ENCODE assay signal across 8 mouse cellular contexts in the genomic region with DNA sequence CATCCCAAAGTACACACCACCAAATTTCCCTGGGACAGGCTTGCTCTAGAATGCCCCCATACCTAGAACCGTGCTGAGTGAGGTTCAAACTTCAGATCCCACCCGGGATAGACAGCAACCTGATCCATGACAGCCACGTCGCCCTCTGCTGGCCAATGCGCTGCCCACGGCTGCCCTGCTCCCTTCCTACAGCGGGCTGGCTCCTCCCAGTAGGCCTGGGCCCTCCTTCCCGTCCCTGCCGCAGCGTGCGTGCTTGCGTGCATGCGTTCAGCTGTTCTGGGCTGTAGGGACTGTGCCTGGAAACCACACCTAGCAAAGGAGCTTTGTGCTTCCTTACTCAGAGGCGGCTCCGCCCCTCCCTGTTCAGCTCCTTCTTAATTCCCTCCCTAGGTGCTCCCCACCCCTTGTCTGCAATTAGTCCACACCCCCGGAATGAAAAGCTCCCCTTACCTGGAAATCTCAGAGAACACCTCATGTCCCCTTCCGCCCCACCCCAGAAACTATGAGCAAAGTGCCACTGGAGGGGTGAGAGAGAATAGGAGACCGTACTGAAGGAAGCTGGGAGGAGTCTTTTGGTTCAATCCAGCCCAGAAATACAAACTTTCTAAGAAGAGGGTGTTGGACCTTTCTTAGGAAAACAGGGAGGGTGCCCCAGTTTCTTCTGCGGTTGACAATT. TPM values are rescaled to one million over a fixed set of nuclear protein-coding genes. Genes with fewer than 3 reads are reported as not detected.
A peak's percentile ranks its signal among the peaks of the same experiment; 100 is the strongest.
DNase-seq lines count a peak whose midpoint lies in the region; ATAC-seq and TF ChIP-seq lines count a peak whose summit lies in the region.

No protein-coding gene starts in this region.

- no peaks in the 10 kb centered on the region for H3K36me3 ChIP-seq in ES-Bruce4 (ENCODE audit: control insufficient read depth, insufficient read depth, low read length, poor library complexity, severe bottlenecking)
- no peaks in the 10 kb centered on the region for H3K36me3 ChIP-seq in forebrain, embryonic 13.5 days (ENCODE audit: poor library complexity, severe bottlenecking)
- no peaks in the 10 kb centered on the region for H3K36me3 ChIP-seq in liver, embryonic 16.5 days (ENCODE audit: control insufficient read depth, insufficient read depth)
- H3K36me3 ChIP-seq in neural tube, embryonic 12.5 days = no peaks in the 10 kb centered on the region
- no peaks in the 10 kb centered on the region; the same call in 1 of the 2 replicates for H3K36me3 ChIP-seq in stomach, postnatal 0 days (ENCODE audit: control insufficient read depth, insufficient read depth, low read length)

- no peak overlapping the region for H3K9ac ChIP-seq in ES-Bruce4 (ENCODE audit: low read depth, poor library complexity, severe bottlenecking)
- peak overlapping the region; percentile 41; the same call in 1 of the 2 replicates for H3K9ac ChIP-seq in forebrain, embryonic 13.5 days
- 0 out of 2 replicates have a peak overlapping the region, but pooled peaks have one; percentile 20 for H3K9ac ChIP-seq in liver, embryonic 16.5 days (ENCODE audit: low read depth, low read length)
- 0 out of 2 replicates have a peak overlapping the region, but pooled peaks have one; percentile 29 for H3K9ac ChIP-seq in neural tube, embryonic 12.5 days
- peak overlapping the region; percentile 27; the same call in 1 of the 2 replicates for H3K9ac ChIP-seq in stomach, postnatal 0 days (ENCODE audit: low read length)

- H3K4me3 ChIP-seq in ES-Bruce4 (ENCODE audit: low read depth, low read length) = peak overlapping the region; percentile 21
- H3K4me3 ChIP-seq in forebrain, embryonic 13.5 days = peak overlapping the region; percentile 15; the same call in 1 of the 2 replicates
- peak overlapping the region; percentile 39; the same call in 1 of the 2 replicates for H3K4me3 ChIP-seq in liver, embryonic 16.5 days (ENCODE audit: low read depth, low read length)
- H3K4me3 ChIP-seq in neural tube, embryonic 12.5 days = no peak overlapping the region
- peak overlapping the region; percentile 17; the same call in 1 of the 2 replicates for H3K4me3 ChIP-seq in stomach, postnatal 0 days (ENCODE audit: low read depth, low read length)

- WGBS in forebrain, embryonic 13.5 days = 10% methylated on average over 19 of the region's 19 CpGs
- WGBS in large intestine, adult 2 months = under 1% methylated on average over 19 of the region's 19 CpGs
- 3% methylated on average over 19 of the region's 19 CpGs for WGBS in liver, embryonic 16.5 days (ENCODE audit: insufficient replicate concordance)
- WGBS in neural tube, embryonic 12.5 days = 11% methylated on average over 19 of the region's 19 CpGs
- WGBS in stomach, postnatal 0 days = 6% methylated on average over 19 of the region's 19 CpGs

- H3K27ac ChIP-seq in ES-Bruce4 (ENCODE audit: insufficient read depth, low read length) = peak overlapping the region; percentile 14
- H3K27ac ChIP-seq in forebrain, embryonic 13.5 days = no peak overlapping the region
- peak overlapping the region; percentile 27 for H3K27ac ChIP-seq in liver, embryonic 16.5 days (ENCODE audit: low read length)
- H3K27ac ChIP-seq in neural tube, embryonic 12.5 days = no peak overlapping the region
- H3K27ac ChIP-seq in stomach, postnatal 0 days (replicated peaks) = peak overlapping the region; percentile 93

- intact Hi-C loops in heart, postnatal 10 days (cut with DNase I) = loop anchor here (2.0 to 5.0 kb wide), 3 partner anchors 17 to 52 kb away; a partner anchor contains a TSS

- H3K4me2 ChIP-seq in forebrain, embryonic 13.5 days = peak overlapping the region; percentile 51
- peak overlapping the region; percentile 48 for H3K4me2 ChIP-seq in liver, embryonic 16.5 days (ENCODE audit: low read depth, low read length)
- H3K4me2 ChIP-seq in neural tube, embryonic 12.5 days (replicated peaks) = peak overlapping the region; percentile 50
- H3K4me2 ChIP-seq in stomach, postnatal 0 days (replicated peaks; ENCODE audit: low read depth) = peak overlapping the region; percentile 40

- peak; percentile 87 for TF ChIP-seq EP300 in ES-Bruce4 (IDR thresholded peaks at IDR 0.05; ENCODE audit: insufficient read depth, low read depth, low read length)
- peak; percentile 78 for TF ChIP-seq EP300 in stomach, postnatal 0 days (optimal IDR thresholded peaks at IDR 0.05)

- TF ChIP-seq POLR2A in ES-Bruce4 (IDR thresholded peaks at IDR 0.05; ENCODE audit: insufficient read depth, low read length) = no peak

- peak; percentile 98 for ATAC-seq in cerebellum, adult (ENCODE audit: insufficient number of reproducible peaks, low FRiP score, low TSS enrichment)
- peak; percentile 97 for ATAC-seq in forebrain, embryonic 13.5 days
- peak; percentile 86 for ATAC-seq in liver, embryonic 16.5 days (ENCODE audit: low read depth)
- ATAC-seq in neural tube, embryonic 12.5 days (ENCODE audit: low FRiP score, low read depth) = peak; percentile 79
- peak; percentile 96 for ATAC-seq in stomach, postnatal 0 days (ENCODE audit: low FRiP score, low TSS enrichment)

- TF ChIP-seq CTCF in ES-Bruce4 (IDR thresholded peaks at IDR 0.05; ENCODE audit: low read depth, low read length) = peak; percentile 99
- TF ChIP-seq CTCF in stomach, postnatal 0 days (IDR thresholded peaks at IDR 0.05; ENCODE audit: low read depth) = peak; percentile 99

- no peaks in the 10 kb centered on the region for H3K27me3 ChIP-seq in ES-Bruce4 (ENCODE audit: control insufficient read depth, insufficient read depth, low read length, poor library complexity, severe bottlenecking)
- 0 out of 2 replicates have a peak, but pooled peaks cover 2% of the 10 kb centered on the region for H3K27me3 ChIP-seq in forebrain, embryonic 13.5 days
- no peaks in the 10 kb centered on the region; the same call in 1 of the 2 replicates for H3K27me3 ChIP-seq in liver, embryonic 16.5 days (ENCODE audit: control insufficient read depth, insufficient read depth, low read depth, low read length)
- no peaks in the 10 kb centered on the region; the same call in 1 of the 2 replicates for H3K27me3 ChIP-seq in neural tube, embryonic 12.5 days (replicated peaks)
- H3K27me3 ChIP-seq in stomach, postnatal 0 days (ENCODE audit: control insufficient read depth, insufficient read depth, low read length) = no peaks in the 10 kb centered on the region

- peak; percentile 97 for DNase-seq in heart, postnatal 10 days
- DNase-seq in large intestine, adult 2 months (ENCODE audit: low read depth, low spot score) = peak; percentile 93
- peak; percentile 99 for DNase-seq in stomach, postnatal 0 days (ENCODE audit: low spot score)

- no peaks in the 10 kb centered on the region for H3K9me3 ChIP-seq in ES-Bruce4 (replicated peaks; ENCODE audit: control insufficient read depth, insufficient read depth, low read length, poor library complexity, severe bottlenecking)
- no peaks in the 10 kb centered on the region for H3K9me3 ChIP-seq in forebrain, embryonic 13.5 days (replicated peaks)
- no peaks in the 10 kb centered on the region for H3K9me3 ChIP-seq in liver, embryonic 16.5 days (replicated peaks; ENCODE audit: control insufficient read depth, low read length)
- no peaks in the 10 kb centered on the region for H3K9me3 ChIP-seq in neural tube, embryonic 12.5 days
- no peaks in the 10 kb centered on the region for H3K9me3 ChIP-seq in stomach, postnatal 0 days (ENCODE audit: control insufficient read depth, low read length)

- peaks cover 11% of the 10 kb centered on the region for H3K4me1 ChIP-seq in ES-Bruce4 (ENCODE audit: control insufficient read depth, insufficient read depth, low read length)
- H3K4me1 ChIP-seq in forebrain, embryonic 13.5 days = peaks cover 23% of the 10 kb centered on the region
- H3K4me1 ChIP-seq in liver, embryonic 16.5 days (ENCODE audit: control insufficient read depth, low read depth, low read length) = peaks cover 21% of the 10 kb centered on the region
- peaks cover 32% of the 10 kb centered on the region for H3K4me1 ChIP-seq in neural tube, embryonic 12.5 days
- H3K4me1 ChIP-seq in stomach, postnatal 0 days (replicated peaks; ENCODE audit: control insufficient read depth, insufficient read depth) = peaks cover 18% of the 10 kb centered on the region

RNA-seq across cellular contexts. Expression of a gene that starts 17.2 kb away (rescaled TPM):
- polyA plus RNA-seq in ES-Bruce4 (2011; ENCODE audit: insufficient read depth, insufficient read length, low read depth, missing spikeins) = 2.7 and 2.9 TPM in 2 replicates
- 5.0 and 5.3 TPM in 2 replicates for polyA plus RNA-seq in forebrain, embryonic 13.5 days (2015; fragmentation: Nextera tagmentation; extraction: Ambion mirVana)
- total RNA-seq in heart, postnatal 10 days (2021) = 10 to 100 TPM; 27.1 to 36.6 TPM
- 20.7 and 27.0 TPM in 2 replicates for polyA plus RNA-seq in large intestine, adult 2 months (2012; rRNA removed)
- polyA plus RNA-seq in liver, embryonic 16.5 days (2015; fragmentation: Nextera tagmentation; extraction: Ambion mirVana) = 2.3 and 3.2 TPM in 2 replicates
- 8.3 and 10.2 TPM in 2 replicates for polyA plus RNA-seq in neural tube, embryonic 12.5 days (2016; fragmentation: Nextera tagmentation; extraction: Ambion mirVana)
- 13.5 and 15.2 TPM in 2 replicates for polyA plus RNA-seq in stomach, postnatal 0 days (2015; fragmentation: Nextera tagmentation; extraction: Ambion mirVana)

RNA-seq across cellular contexts. Expression of a gene that starts 28.3 kb away (rescaled TPM):
- polyA plus RNA-seq in ES-Bruce4 (2011; ENCODE audit: insufficient read depth, insufficient read length, low read depth, missing spikeins) = 27.7 and 27.8 TPM in 2 replicates
- 14.3 and 15.8 TPM in 2 replicates for polyA plus RNA-seq in forebrain, embryonic 13.5 days (2015; fragmentation: Nextera tagmentation; extraction: Ambion mirVana)
- total RNA-seq in heart, postnatal 10 days (2021) = 10 to 100 TPM; 18.7 to 20.9 TPM
- polyA plus RNA-seq in large intestine, adult 2 months (2012; rRNA removed) = 31.7 and 40.5 TPM in 2 replicates
- polyA plus RNA-seq in liver, embryonic 16.5 days (2015; fragmentation: Nextera tagmentation; extraction: Ambion mirVana) = 2.0 and 2.1 TPM in 2 replicates
- polyA plus RNA-seq in neural tube, embryonic 12.5 days (2016; fragmentation: Nextera tagmentation; extraction: Ambion mirVana) = 15.9 and 17.6 TPM in 2 replicates
- 6.9 and 8.1 TPM in 2 replicates for polyA plus RNA-seq in stomach, postnatal 0 days (2015; fragmentation: Nextera tagmentation; extraction: Ambion mirVana)

RNA-seq across cellular contexts. Expression of a gene that starts 30.0 kb away (rescaled TPM):
- not detected in 2 replicates for polyA plus RNA-seq in ES-Bruce4 (2011; ENCODE audit: insufficient read depth, insufficient read length, low read depth, missing spikeins)
- not detected in 2 replicates for polyA plus RNA-seq in forebrain, embryonic 13.5 days (2015; fragmentation: Nextera tagmentation; extraction: Ambion mirVana)
- total RNA-seq in heart, postnatal 10 days (2021) = not detected
- not detected in 2 replicates for polyA plus RNA-seq in large intestine, adult 2 months (2012; rRNA removed)
- not detected in 2 replicates for polyA plus RNA-seq in liver, embryonic 16.5 days (2015; fragmentation: Nextera tagmentation; extraction: Ambion mirVana)
- polyA plus RNA-seq in neural tube, embryonic 12.5 days (2016; fragmentation: Nextera tagmentation; extraction: Ambion mirVana) = not detected in 2 replicates
- polyA plus RNA-seq in stomach, postnatal 0 days (2015; fragmentation: Nextera tagmentation; extraction: Ambion mirVana) = not detected in 2 replicates

Comparison
In these comparisons a context has a peak if more than half of its experiments do, and no peak if none do; other contexts are left out.
1. H3K27ac ChIP-seq: peak in ES-Bruce4 (single experiment), liver, embryonic 16.5 days (single experiment) and stomach, postnatal 0 days (single experiment); none in forebrain, embryonic 13.5 days (single experiment) and neural tube, embryonic 12.5 days (single experiment).
2. Peak in every context shown above with its lines, with median percentiles within 50 percentile points of each other: ATAC-seq, H3K4me2 ChIP-seq and DNase-seq.